Mouse (Mus musculus) granulocyte monocyte progenitor cell, adult 5-6 weeks (primary cell): ENCODE measurements around the gene Sestd1. TPM values are rescaled to one million over a fixed set of nuclear protein-coding genes. Genes with fewer than 3 reads are reported as not detected.

Experiments used
- ATAC-seq: replicated peaks from 2 replicates; pipeline ENCODE4 v1.8.0; 2016; ENCODE audit warnings: mild to moderate bottlenecking, moderate TSS enrichment, inconsistent platforms; ENCODE audit not compliant: poor library complexity, severe bottlenecking
- total RNA-seq, 2 experiments: library from RNA; stranded (forward) in 1 of 2; stranded (reverse) in 1 of 2; fragments of 200-712, 200-1000 nt in 1 of 2; fragments of >200 nt in 1 of 2; fragmentation: Nextera tagmentation in 1 of 2; gene quantifications; 2 replicates each; pipeline ENCODE4 v1.2.3; 2014 to 2017

The Sestd1 gene
- total RNA-seq, 2 experiments from 2014 or later: 6.6 to 13.4 TPM

GRCm38 (mm10) chr2:77274976-77275641, 5.3 kb downstream of the Sestd1 start:
- 0 out of 2 replicates have a peak, but pooled peaks have one; percentile 8 for ATAC-seq

- no peak for ATAC-seq
These were observed 7.4 kb downstream of the Sestd1 start for GRCm38 (mm10) chr2:77272953-77273352.

- no peak; the same call in 1 of the 2 replicates for ATAC-seq
These were observed 9.6 kb downstream of the Sestd1 start for GRCm38 (mm10) chr2:77270781-77271180.

GRCm38 (mm10) chr2:77270136-77270535, 10.3 kb downstream of the Sestd1 start:
- no peak for ATAC-seq

- ATAC-seq: no peak
These were observed 11.7 kb downstream of the Sestd1 start for GRCm38 (mm10) chr2:77268612-77269239.

GRCm38 (mm10) chr2:77266931-77267330, 13.5 kb downstream of the Sestd1 start:
- ATAC-seq: no peak

- peak; percentile 25; the same call in 1 of the 2 replicates for ATAC-seq
These were observed 14.4 kb downstream of the Sestd1 start for GRCm38 (mm10) chr2:77266011-77266410.

GRCm38 (mm10) chr2:77265301-77265700, 15.1 kb downstream of the Sestd1 start:
- ATAC-seq: no peak

GRCm38 (mm10) chr2:77264550-77264949, 15.8 kb downstream of the Sestd1 start:
- peak; percentile 38 for ATAC-seq

- ATAC-seq: peak; percentile 71
These were observed 16.6 kb downstream of the Sestd1 start for GRCm38 (mm10) chr2:77263477-77264435.

- ATAC-seq: no peak
These were observed 20.3 kb downstream of the Sestd1 start for GRCm38 (mm10) chr2:77260134-77260533.

- ATAC-seq: no peak
These were observed 27.2 kb downstream of the Sestd1 start for GRCm38 (mm10) chr2:77253227-77253626.

GRCm38 (mm10) chr2:77251736-77252135, 28.7 kb downstream of the Sestd1 start:
- no peak for ATAC-seq

- peak; percentile 91 for ATAC-seq
These were observed 30.4 kb downstream of the Sestd1 start for GRCm38 (mm10) chr2:77249771-77250681.

- ATAC-seq: no peak
These were observed 32.0 kb downstream of the Sestd1 start for GRCm38 (mm10) chr2:77248416-77248815.

- ATAC-seq: no peak
These were observed 33.1 kb downstream of the Sestd1 start for GRCm38 (mm10) chr2:77247200-77247830.

GRCm38 (mm10) chr2:77245806-77246205, 34.6 kb downstream of the Sestd1 start:
- no peak for ATAC-seq

- no peak for ATAC-seq
These were observed 38.1 kb downstream of the Sestd1 start for GRCm38 (mm10) chr2:77242248-77242647.

GRCm38 (mm10) chr2:77238607-77239006, 41.8 kb downstream of the Sestd1 start:
- peak; percentile 87 for ATAC-seq
